Mouse (Mus musculus): ENCODE results near the gene Ankrd13b.

GRCm38 (mm10) chr11:77518051-77518798 is 28.7 kb upstream of the Ankrd13b start:
- no peak for TF ChIP-seq CTCF (IDR thresholded peaks at IDR 0.05; ENCODE audit: insufficient read depth, low read depth, low read length)
- no peak for TF ChIP-seq POLR2A (IDR thresholded peaks at IDR 0.05; ENCODE audit: insufficient read depth, low read depth, low read length)
